Mouse (Mus musculus): ENCODE results near the gene Myzap.

GRCm38 (mm10) chr9:71625961-71626360 lies 33.8 kb upstream of the Myzap start:
- TF ChIP-seq CTCF (IDR thresholded peaks at IDR 0.05; ENCODE audit: low read depth) (no peak), EP300 (IDR thresholded peaks at IDR 0.05; ENCODE audit: low read depth) (no peak)

Data from liver, embryonic 14.5 days (tissue).